Mouse (Mus musculus) cortical plate, adult 2 months (tissue): ENCODE results near the gene Snx11.

Experiments used
- CTCF ChIP-seq: fragments of 200-500 bp; IDR thresholded peaks from 2 replicates; pipeline ENCODE4 v1.5.1; 2011; ENCODE audit warnings: mild to moderate bottlenecking, control low read depth, low read length; ENCODE audit not compliant: insufficient read depth; ENCODE audit errors: extremely low read depth
- POLR2A ChIP-seq: fragments of 200-500 bp; IDR thresholded peaks from 2 replicates; pipeline ENCODE4 v1.6.1; 2011; ENCODE audit warnings: mild to moderate bottlenecking, low read length, control low read depth; ENCODE audit not compliant: insufficient read depth; ENCODE audit errors: extremely low read depth

DNA sequence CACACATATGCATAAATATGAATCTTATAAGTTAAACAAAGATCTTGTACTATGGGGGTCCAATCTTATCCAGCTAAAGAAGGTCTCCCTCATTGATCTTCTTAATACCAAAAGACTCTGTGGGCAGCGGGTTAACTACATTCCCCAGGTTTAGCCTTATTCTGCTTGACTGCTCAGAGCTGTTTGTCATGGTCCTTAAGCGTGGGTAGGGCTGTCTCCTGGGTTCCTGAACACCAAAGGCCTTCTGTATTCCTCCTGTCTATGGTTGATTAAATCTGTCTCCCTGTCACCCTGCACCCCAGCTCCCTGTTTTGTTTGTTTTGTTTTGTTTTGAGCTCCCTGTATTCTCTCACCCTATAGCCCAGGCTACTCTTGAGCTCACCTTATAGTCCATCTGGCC lies 48.8 kb downstream of the Snx11 start:
- no peak for TF ChIP-seq POLR2A
- TF ChIP-seq CTCF, result no peak
